Mouse (Mus musculus): ENCODE results near the gene Ap1ar.

The Ap1ar gene

GRCm38 (mm10) chr3:127841926-127842325 lies 4.6 kb upstream of the Ap1ar start:
- in situ Hi-C loops (cut with MboI, MseI), result no loop called here

- in situ Hi-C loops (cut with MboI, MseI), result loop anchor here (5.0 kb wide), 1 partner anchor 54 kb away; no protein-coding TSS in a partner anchor
Observed at GRCm38 (mm10) chr3:127837972-127838644, 785 bp upstream of the Ap1ar start.

- in situ Hi-C loops (cut with MboI, MseI), result loop anchor here (5.0 kb wide), 1 partner anchor 56 kb away; no protein-coding TSS in a partner anchor
Observed at GRCm38 (mm10) chr3:127836798-127837153, 547 bp downstream of the Ap1ar start.

- in situ Hi-C loops (cut with MboI, MseI), result loop anchor here (5.0 kb wide), 1 partner anchor 57 kb away; no protein-coding TSS in a partner anchor
Observed at GRCm38 (mm10) chr3:127835594-127835993, 1.7 kb downstream of the Ap1ar start.

GRCm38 (mm10) chr3:127834040-127834439 lies 3.3 kb downstream of the Ap1ar start:
- in situ Hi-C loops (cut with MboI, MseI), result no loop called here

- in situ Hi-C loops (cut with MboI, MseI), result no loop called here
Observed at GRCm38 (mm10) chr3:127831079-127831478, 6.2 kb downstream of the Ap1ar start.

- in situ Hi-C loops (cut with MboI, MseI), result no loop called here
Observed at GRCm38 (mm10) chr3:127830183-127830582, 7.1 kb downstream of the Ap1ar start.

GRCm38 (mm10) chr3:127827123-127827522 lies 10.2 kb downstream of the Ap1ar start:
- in situ Hi-C loops (cut with MboI, MseI), result no loop called here

GRCm38 (mm10) chr3:127826503-127826902 lies 10.8 kb downstream of the Ap1ar start:
- in situ Hi-C loops (cut with MboI, MseI), result no loop called here

- in situ Hi-C loops (cut with MboI, MseI), result no loop called here
Observed at GRCm38 (mm10) chr3:127823886-127824863, 13.1 kb downstream of the Ap1ar start.

- in situ Hi-C loops (cut with MboI, MseI), result no loop called here
Observed at GRCm38 (mm10) chr3:127821209-127821608, 16.1 kb downstream of the Ap1ar start.

GRCm38 (mm10) chr3:127820400-127820799 lies 16.9 kb downstream of the Ap1ar start:
- in situ Hi-C loops (cut with MboI, MseI), result no loop called here

GRCm38 (mm10) chr3:127818694-127819663 lies 18.3 kb downstream of the Ap1ar start:
- in situ Hi-C loops (cut with MboI, MseI), result no loop called here

GRCm38 (mm10) chr3:127817120-127817683 lies 20.1 kb downstream of the Ap1ar start:
- in situ Hi-C loops (cut with MboI, MseI), result no loop called here

- in situ Hi-C loops (cut with MboI, MseI), result no loop called here
Observed at GRCm38 (mm10) chr3:127809103-127809502, 28.2 kb downstream of the Ap1ar start.

GRCm38 (mm10) chr3:127807846-127808245 lies 29.5 kb downstream of the Ap1ar start:
- in situ Hi-C loops (cut with MboI, MseI), result no loop called here

GRCm38 (mm10) chr3:127805991-127806390 lies 31.3 kb downstream of the Ap1ar start:
- in situ Hi-C loops (cut with MboI, MseI), result no loop called here

- in situ Hi-C loops (cut with MboI, MseI), result no loop called here
Observed at GRCm38 (mm10) chr3:127805071-127805470, 32.3 kb downstream of the Ap1ar start.

- in situ Hi-C loops (cut with MboI, MseI), result no loop called here
Observed at GRCm38 (mm10) chr3:127804439-127804838, 32.9 kb downstream of the Ap1ar start.

- in situ Hi-C loops (cut with MboI, MseI), result no loop called here
Observed at GRCm38 (mm10) chr3:127802814-127803213, 34.5 kb downstream of the Ap1ar start.

- in situ Hi-C loops (cut with MboI, MseI), result no loop called here
Observed at GRCm38 (mm10) chr3:127801162-127801561, 36.2 kb downstream of the Ap1ar start.
